Mouse (Mus musculus) kidney, embryonic 15.5 days (tissue): ENCODE measurements around the gene Aim2. TPM values are rescaled to one million over a fixed set of nuclear protein-coding genes. Genes with fewer than 3 reads are reported as not detected.
"Not testable (repeated sequence)": the region's sequence is repeated elsewhere in the genome, so short reads cannot be mapped to it uniquely, and the experiment has no call there.

ENCODE experiments used
- ATAC-seq: fragments of 200-750 bp; cut with Nextera tagmentation; replicated peaks from 2 replicates; pipeline ENCODE4 v1.8.0; 2017; ENCODE audit warnings: moderate TSS enrichment; ENCODE audit not compliant: low FRiP score
- H3K27ac ChIP-seq: fragments of 300-500 bp; sonication (generic); 2 replicates; pipeline ENCODE4 v1.5.1; 2015; ENCODE audit warnings: mild to moderate bottlenecking, inconsistent platforms
- H3K27me3 ChIP-seq: fragments of 300-500 bp; sonication (generic); 2 replicates; pipeline ENCODE4 v1.6.1; 2015; ENCODE audit warnings: inconsistent platforms
- H3K36me3 ChIP-seq: fragments of 300-500 bp; sonication (generic); 2 replicates; pipeline ENCODE4 v1.6.1; 2015; ENCODE audit warnings: inconsistent platforms
- H3K4me1 ChIP-seq: fragments of 300-500 bp; sonication (generic); 2 replicates; pipeline ENCODE4 v1.6.1; 2015; ENCODE audit warnings: inconsistent platforms
- H3K4me2 ChIP-seq: fragments of 300-500 bp; sonication (generic); 2 replicates; pipeline ENCODE4 v1.6.1; 2015; ENCODE audit warnings: moderate library complexity, mild to moderate bottlenecking, inconsistent platforms
- H3K4me3 ChIP-seq: fragments of 300-500 bp; sonication (generic); replicated peaks from 2 replicates; pipeline ENCODE4 v1.5.1; 2015; ENCODE audit warnings: mild to moderate bottlenecking, inconsistent platforms
- H3K9ac ChIP-seq: fragments of 300-500 bp; sonication (generic); 2 replicates; pipeline ENCODE4 v1.6.1; 2015; ENCODE audit warnings: mild to moderate bottlenecking, inconsistent platforms
- H3K9me3 ChIP-seq: fragments of 300-500 bp; sonication (generic); replicated peaks from 2 replicates; pipeline ENCODE4 v1.6.1; 2016; ENCODE audit warnings: inconsistent platforms
- WGBS: fragments of 180-500 bp; shearing (Covaris S2); methylation state at CpG from one replicate; pipeline ENCODE4 v1.1.7; 2015; ENCODE audit warnings: mixed read lengths; 5-methylcytosine and 5-hydroxymethylcytosine counted together
- polyA plus RNA-seq: library from polyadenylated mRNA; unstranded; fragments of >200 nt; fragmentation: Nextera tagmentation; extraction: Ambion mirVana; gene quantifications from 2 replicates; pipeline ENCODE4 v1.2.1, GENCODE M21; 2015

Aim2 gene
- polyA plus RNA-seq, 1 experiment from 2014 or later = 2.9 TPM

DNA sequence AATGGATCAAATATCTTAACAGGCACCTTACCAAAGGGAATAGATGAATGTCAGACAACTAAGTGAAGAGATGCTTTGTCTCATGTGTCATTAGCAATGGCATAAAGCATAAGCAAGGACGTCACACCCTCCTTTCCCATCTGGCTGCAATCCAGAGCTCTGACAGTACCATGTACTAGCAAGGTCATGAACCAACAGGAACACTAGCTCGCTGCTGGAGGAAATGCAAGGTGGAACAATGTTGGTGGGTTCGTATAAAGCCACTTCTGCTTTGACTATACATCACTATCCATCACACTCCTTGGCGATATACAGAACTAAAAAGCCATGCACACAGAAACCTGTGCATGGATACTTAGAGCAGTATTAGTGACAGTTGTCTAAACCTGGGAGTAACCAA lies 96.4 kb downstream of the Aim2 start:
- 64% methylated on average over 4 of the region's 4 CpGs for whole genome bisulfite sequencing
- Histone ChIP-seq H3K27me3 (no peaks in the 10 kb centered on the region), H3K9ac (no peak overlapping the region), H3K4me1 (no peaks in the 10 kb centered on the region), H3K9me3 (no peaks in the 10 kb centered on the region), H3K4me3 (no peak overlapping the region), H3K36me3 (no peaks in the 10 kb centered on the region), H3K4me2 (no peak overlapping the region), H3K27ac (no peak overlapping the region)
- ATAC-seq = no peak

- Histone ChIP-seq H3K27ac (no peak overlapping the region), H3K27me3 (no peaks in the 10 kb centered on the region), H3K4me3 (no peak overlapping the region), H3K4me2 (no peak overlapping the region), H3K36me3 (no peaks in the 10 kb centered on the region), H3K9me3 (no peaks in the 10 kb centered on the region), H3K9ac (no peak overlapping the region), H3K4me1 (no peaks in the 10 kb centered on the region)
- ATAC-seq = no peak
- 79% methylated on average over 4 of the region's 4 CpGs for WGBS
Observed at GRCm38 (mm10) chr1:173450621-173451020, 99.9 kb downstream of the Aim2 start.

GRCm38 (mm10) chr1:173451665-173452064 lies 101.0 kb downstream of the Aim2 start:
- ATAC-seq = no peak

DNA sequence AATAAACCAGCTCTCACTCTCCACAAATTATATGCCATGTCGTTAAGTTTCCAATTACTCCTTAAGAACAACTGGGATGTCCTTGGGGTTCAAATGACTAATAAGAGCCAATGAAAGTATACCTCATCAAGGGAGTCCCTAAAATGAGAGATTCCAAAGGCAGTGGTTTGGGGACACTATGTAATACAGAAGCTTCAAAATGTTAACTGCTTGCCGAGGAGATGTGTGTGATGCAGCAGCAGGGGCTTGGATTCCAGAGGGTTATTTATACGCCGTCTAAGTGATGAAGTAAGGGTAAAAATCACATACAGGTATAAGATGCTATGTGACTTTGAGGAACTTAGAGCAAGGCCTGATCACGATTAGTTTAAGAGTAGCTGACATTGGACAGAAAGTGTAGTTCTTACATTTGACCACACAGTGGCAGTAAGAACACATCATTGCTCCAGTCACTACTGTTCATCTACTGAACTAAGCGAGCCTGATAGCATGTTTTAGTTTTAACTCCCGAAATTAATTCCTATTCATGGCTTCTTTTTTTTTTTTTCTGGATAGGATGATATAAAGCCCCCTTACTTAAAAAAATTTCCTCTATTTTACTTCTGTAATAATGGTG lies 105.6 kb downstream of the Aim2 start:
- WGBS = 48% methylated on average over 7 of the region's 7 CpGs
- ATAC-seq = peak; percentile 80; the same call in 1 of the 2 replicates
- no peak overlapping the region for H3K4me2 ChIP-seq

More at GRCm38 (mm10) chr1:173451665-173452064, 101.0 kb downstream of the Aim2 start:
- Histone ChIP-seq H3K9me3 (no peaks in the 10 kb centered on the region), H3K4me2 (no peak overlapping the region), H3K36me3 (no peaks in the 10 kb centered on the region), H3K27ac (no peak overlapping the region), H3K9ac (no peak overlapping the region), H3K4me3 (no peak overlapping the region), H3K27me3 (no peaks in the 10 kb centered on the region), H3K4me1 (no peaks in the 10 kb centered on the region)
- 93% methylated on average over 5 of the region's 5 CpGs for WGBS

GRCm38 (mm10) chr1:173456761-173457160 lies 106.1 kb downstream of the Aim2 start:
- Histone ChIP-seq H3K4me1 (0 out of 2 replicates have a peak, but pooled peaks cover 1% of the 10 kb centered on the region), H3K4me2 (no peak overlapping the region), H3K9me3 (no peaks in the 10 kb centered on the region), H3K27ac (no peak overlapping the region), H3K36me3 (no peaks in the 10 kb centered on the region), H3K27me3 (no peaks in the 10 kb centered on the region), H3K9ac (no peak overlapping the region), H3K4me3 (no peak overlapping the region)
- ATAC-seq = no peak
- WGBS = 79% methylated on average over 5 of the region's 5 CpGs

More for the DNA sequence above, 105.6 kb downstream of the Aim2 start:
- Histone ChIP-seq H3K27me3 (no peaks in the 10 kb centered on the region), H3K36me3 (no peaks in the 10 kb centered on the region), H3K9me3 (no peaks in the 10 kb centered on the region), H3K27ac (no peak overlapping the region), H3K4me1 (no peaks in the 10 kb centered on the region), H3K9ac (no peak overlapping the region), H3K4me3 (no peak overlapping the region)

- H3K4me1 ChIP-seq, H3K4me2 ChIP-seq, H3K27me3 ChIP-seq, H3K9ac ChIP-seq, H3K9me3 ChIP-seq, H3K36me3 ChIP-seq, H3K27ac ChIP-seq, H3K4me3 ChIP-seq: not testable (repeated sequence)
- peak; percentile 91 for ATAC-seq
- 52% methylated on average over 5 of the region's 5 CpGs for WGBS
Observed at GRCm38 (mm10) chr1:173480399-173481181, 129.9 kb downstream of the Aim2 start.

DNA sequence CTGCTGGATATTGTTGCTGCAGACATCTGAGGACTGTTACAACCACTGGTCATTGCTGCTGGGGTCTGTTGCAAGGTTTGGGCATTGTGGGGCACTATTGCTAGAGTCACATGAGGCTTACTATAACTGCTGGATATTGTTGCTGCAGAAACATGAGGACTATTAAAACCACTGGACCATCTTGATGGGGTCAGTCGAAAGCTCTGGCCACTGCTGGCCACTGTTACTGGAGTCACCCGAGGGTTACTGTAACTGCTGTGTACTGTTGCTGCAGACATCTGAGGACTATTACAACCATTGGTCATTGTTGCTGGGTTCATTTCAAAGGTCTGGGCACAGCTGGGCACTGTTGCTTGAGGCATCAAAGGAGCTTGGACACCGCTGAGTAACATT lies 130.5 kb downstream of the Aim2 start:
- not testable (repeated sequence) for H3K27me3 ChIP-seq, H3K9ac ChIP-seq, H3K4me1 ChIP-seq, H3K9me3 ChIP-seq, H3K4me3 ChIP-seq, H3K36me3 ChIP-seq, H3K4me2 ChIP-seq, H3K27ac ChIP-seq
- ATAC-seq = peak; percentile 81
- WGBS = 47% methylated on average over 3 of the region's 3 CpGs

DNA sequence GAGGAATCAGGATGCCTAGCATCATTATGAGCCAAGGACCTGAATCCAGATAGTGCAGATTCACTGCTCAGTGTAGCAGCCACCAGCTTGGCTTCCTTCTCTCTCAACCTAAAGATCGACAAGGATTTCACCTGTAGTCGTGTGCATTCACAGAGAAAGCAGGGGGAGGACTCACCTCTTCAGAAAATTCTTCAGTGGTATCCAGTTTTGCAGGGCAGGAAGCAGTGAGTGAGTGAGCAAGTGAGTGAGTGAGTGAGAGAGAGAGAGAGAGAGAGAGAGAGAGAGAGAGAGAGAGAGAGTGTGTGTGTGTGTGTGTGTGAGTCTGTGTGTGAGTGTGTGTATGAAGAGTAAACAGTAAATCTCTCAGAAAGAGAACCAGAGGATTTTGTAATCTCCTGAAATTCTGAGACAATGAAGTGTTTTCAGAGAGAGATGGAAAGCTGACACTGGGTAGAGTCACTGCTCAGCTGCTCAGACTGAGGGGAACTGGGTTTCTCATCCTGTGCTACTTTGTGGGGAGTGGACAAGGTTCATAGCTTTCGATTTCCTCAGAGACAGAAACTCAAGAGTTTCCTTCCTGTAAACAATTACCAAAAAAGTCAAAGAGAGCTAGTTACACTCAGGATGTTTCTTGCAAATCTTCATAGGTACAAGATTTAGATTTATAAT lies 140.3 kb downstream of the Aim2 start, which contains the start of gene Ifi206:
TSS of gene Ifi206 (minus strand) at position 230 of the 669 bp plus-strand sequence.
- H3K9ac ChIP-seq, H3K4me2 ChIP-seq, H3K4me1 ChIP-seq, H3K9me3 ChIP-seq, H3K27ac ChIP-seq, H3K36me3 ChIP-seq, H3K27me3 ChIP-seq, H3K4me3 ChIP-seq, ATAC-seq: not testable (repeated sequence)
- WGBS = 74% methylated on average over 3 of the region's 3 CpGs

GRCm38 (mm10) chr1:173491483-173491882 lies 140.8 kb downstream of the Aim2 start:
- ATAC-seq, H3K27me3 ChIP-seq, H3K27ac ChIP-seq, H3K9me3 ChIP-seq, H3K36me3 ChIP-seq, H3K4me1 ChIP-seq, H3K4me2 ChIP-seq, H3K9ac ChIP-seq, H3K4me3 ChIP-seq: not testable (repeated sequence)

- not testable (repeated sequence) for H3K9ac ChIP-seq, H3K4me3 ChIP-seq, H3K4me2 ChIP-seq, H3K27ac ChIP-seq, H3K9me3 ChIP-seq, H3K36me3 ChIP-seq, H3K27me3 ChIP-seq, ATAC-seq, H3K4me1 ChIP-seq
- WGBS = 93% methylated on average over 2 of the region's 2 CpGs
Observed at GRCm38 (mm10) chr1:173510595-173510994, 159.9 kb downstream of the Aim2 start.
